Mouse (Mus musculus) embryonic facial prominence, embryonic 11.5 days (tissue): ENCODE results near the gene Etv6. TPM values are rescaled to one million over a fixed set of nuclear protein-coding genes. Genes with fewer than 3 reads are reported as not detected.
A peak's percentile ranks its signal among the peaks of the same experiment; 100 is the strongest.

Source experiments
- ATAC-seq: fragments of 200-750 bp; cut with Nextera tagmentation; replicated peaks from 2 replicates; pipeline ENCODE4 v1.8.0; 2017; ENCODE audit warnings: low read depth; ENCODE audit not compliant: insufficient number of reproducible peaks, low FRiP score, low TSS enrichment
- DNase-seq: peaks from one replicate; pipeline ENCODE4 v3.0.0-alpha.2; 2015; ENCODE audit warnings: low spot score
- H3K27ac ChIP-seq: fragments of 300-500 bp; sonication (generic); replicated peaks from 2 replicates; pipeline ENCODE4 v1.5.1; 2014; ENCODE audit warnings: mild to moderate bottlenecking, low read depth, low read length, control low read depth
- H3K27me3 ChIP-seq: fragments of 300-500 bp; sonication (generic); 2 replicates; pipeline ENCODE4 v1.6.1; 2014; ENCODE audit warnings: mild to moderate bottlenecking, low read length, moderate library complexity, mixed read lengths; ENCODE audit not compliant: control insufficient read depth, insufficient read depth
- H3K36me3 ChIP-seq: fragments of 300-500 bp; sonication (generic); replicated peaks from 2 replicates; pipeline ENCODE4 v1.6.1; 2014; ENCODE audit warnings: low read depth, mild to moderate bottlenecking, low read length, moderate library complexity, mixed read lengths; ENCODE audit not compliant: control insufficient read depth, insufficient read depth
- H3K4me1 ChIP-seq: fragments of 300-500 bp; sonication (generic); 2 replicates; pipeline ENCODE4 v1.6.1; 2014; ENCODE audit warnings: low read length, mixed read lengths; ENCODE audit not compliant: control insufficient read depth, insufficient read depth
- H3K4me2 ChIP-seq: fragments of 300-500 bp; sonication (generic); 2 replicates; pipeline ENCODE4 v1.6.1; 2014; ENCODE audit warnings: low read depth, mild to moderate bottlenecking, control low read depth, low read length, moderate library complexity
- H3K4me3 ChIP-seq: fragments of 300-500 bp; sonication (generic); 2 replicates; pipeline ENCODE4 v1.5.1; 2014; ENCODE audit warnings: low read depth, low read length, control low read depth
- H3K9ac ChIP-seq: fragments of 300-500 bp; sonication (generic); replicated peaks from 2 replicates; pipeline ENCODE4 v1.6.1; 2014; ENCODE audit warnings: mild to moderate bottlenecking, control low read depth, low read length
- H3K9me3 ChIP-seq: fragments of 300-500 bp; sonication (generic); replicated peaks from 2 replicates; pipeline ENCODE4 v1.6.1; 2016; ENCODE audit warnings: mild to moderate bottlenecking, low read length, inconsistent platforms, mixed read lengths; ENCODE audit not compliant: control insufficient read depth
- WGBS: fragments of 180-500 bp; shearing (Covaris S2); extraction: QIAGEN DNeasy Blood & Tissue Kit; methylation state at CpG from one replicate; pipeline ENCODE4 v1.1.7; 2014; 5-methylcytosine and 5-hydroxymethylcytosine counted together
- polyA plus RNA-seq: library from polyadenylated mRNA; unstranded; fragments of >200 nt; fragmentation: Nextera tagmentation; extraction: Ambion mirVana; gene quantifications from 2 replicates; pipeline ENCODE4 v1.2.1, GENCODE M21; 2014

The Etv6 gene
- polyA plus RNA-seq, 1 experiment from 2014 or later: 15.7 TPM

DNA sequence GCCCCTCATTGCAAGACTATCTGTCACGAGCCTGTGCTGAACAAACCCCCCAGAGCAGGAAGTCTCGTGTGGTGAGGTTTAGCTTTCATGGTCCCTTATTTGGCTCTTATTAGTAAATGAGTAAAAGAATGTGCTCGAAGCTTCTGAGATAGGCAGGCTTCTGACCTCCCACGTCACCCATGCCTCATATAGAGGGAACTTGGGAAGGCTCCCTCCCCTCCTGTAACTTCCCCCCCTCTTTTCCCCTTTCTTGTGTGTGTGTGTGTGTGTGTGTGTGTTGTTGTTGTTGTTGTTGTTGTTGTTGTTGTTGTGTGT is 54.8 kb downstream of the Etv6 start:
- DNase-seq (no peak), ATAC-seq (no peak)
- Histone ChIP-seq H3K36me3 (no peaks in the 10 kb centered on the region), H3K9ac (no peak overlapping the region), H3K4me1 (no peaks in the 10 kb centered on the region), H3K27me3 (no peaks in the 10 kb centered on the region), H3K4me2 (no peak overlapping the region), H3K9me3 (no peaks in the 10 kb centered on the region), H3K27ac (no peak overlapping the region), H3K4me3 (no peak overlapping the region)
- 64% methylated on average over 4 of the region's 4 CpGs for WGBS

DNA sequence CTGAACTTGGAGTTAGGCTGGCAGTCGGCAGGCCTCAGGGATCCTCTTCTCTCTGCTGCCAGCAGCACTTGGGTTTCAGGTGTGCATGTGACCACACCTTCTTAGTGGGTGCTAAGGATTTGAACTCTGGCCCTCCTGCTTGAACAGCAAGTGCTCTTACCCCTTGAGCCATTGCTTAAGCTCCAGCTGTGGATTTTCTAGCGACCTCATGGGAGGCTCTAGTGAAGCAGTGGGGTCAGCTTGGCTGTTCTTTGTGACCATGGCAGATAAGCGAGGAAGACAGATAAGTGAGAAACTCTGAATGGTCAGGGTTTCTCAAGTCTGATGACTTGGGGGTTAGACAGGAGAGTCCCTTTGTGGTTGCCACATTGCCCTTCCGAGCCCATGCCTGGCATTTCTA is 55.4 kb downstream of the Etv6 start:
- 89% methylated on average over 4 of the region's 4 CpGs for WGBS
- Histone ChIP-seq H3K9ac (no peak overlapping the region), H3K4me2 (no peak overlapping the region), H3K27ac (peak overlapping the region; percentile 41), H3K4me1 (no peaks in the 10 kb centered on the region), H3K36me3 (no peaks in the 10 kb centered on the region), H3K9me3 (no peaks in the 10 kb centered on the region), H3K27me3 (no peaks in the 10 kb centered on the region), H3K4me3 (no peak overlapping the region)
- ATAC-seq (no peak; the same call in 1 of the 2 replicates), DNase-seq (no peak)

DNA sequence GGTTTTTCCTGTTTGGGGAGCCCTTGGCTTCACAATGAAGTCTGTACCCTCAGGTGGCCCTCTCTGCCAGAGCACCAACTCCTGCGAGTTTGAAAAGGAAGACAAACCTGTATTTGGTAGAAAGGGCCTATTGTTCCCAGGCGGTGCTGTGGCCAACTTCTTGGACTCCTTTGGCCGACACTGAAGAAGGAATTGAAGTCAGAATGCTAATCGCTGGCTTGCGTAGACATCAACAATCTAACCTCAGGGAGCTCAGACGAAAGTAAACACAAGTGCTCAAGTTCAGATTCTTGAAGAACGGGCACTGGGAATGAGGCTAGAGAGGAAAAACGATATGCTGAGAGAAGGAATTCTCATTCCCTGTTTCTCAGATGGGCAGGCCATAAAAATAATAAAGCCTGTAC is 55.9 kb downstream of the Etv6 start:
- no peak for ATAC-seq
- Histone ChIP-seq H3K27me3 (no peaks in the 10 kb centered on the region), H3K4me3 (no peak overlapping the region), H3K27ac (peak overlapping the region; percentile 41), H3K4me1 (no peaks in the 10 kb centered on the region), H3K4me2 (no peak overlapping the region), H3K9ac (no peak overlapping the region), H3K9me3 (no peaks in the 10 kb centered on the region), H3K36me3 (no peaks in the 10 kb centered on the region)
- 49% methylated on average over 8 of the region's 8 CpGs for WGBS
- peak; percentile 31 for DNase-seq

DNA sequence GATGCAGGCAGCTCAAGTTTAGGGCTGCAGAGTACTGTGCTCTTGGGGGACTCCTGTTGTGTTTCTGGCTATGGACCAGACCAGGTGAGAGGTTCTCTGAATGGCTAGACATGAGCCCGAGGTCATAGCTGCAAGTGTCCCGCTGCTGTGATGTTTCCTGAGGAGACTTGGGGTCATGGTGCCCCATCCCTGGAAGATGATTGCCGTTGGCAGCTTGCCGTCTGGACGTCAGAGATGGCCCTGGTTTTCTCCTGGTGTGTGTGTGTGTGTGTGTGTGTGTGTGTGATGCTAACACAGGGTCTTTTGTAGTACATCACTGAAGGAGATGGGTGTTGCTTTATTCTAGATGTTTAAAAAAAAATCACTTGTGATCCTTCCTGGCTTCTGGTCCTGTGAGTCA is 58.6 kb downstream of the Etv6 start:
- DNase-seq: no peak
- no peaks in the 10 kb centered on the region for H3K36me3 ChIP-seq
- WGBS: 83% methylated on average over 5 of the region's 5 CpGs

DNA sequence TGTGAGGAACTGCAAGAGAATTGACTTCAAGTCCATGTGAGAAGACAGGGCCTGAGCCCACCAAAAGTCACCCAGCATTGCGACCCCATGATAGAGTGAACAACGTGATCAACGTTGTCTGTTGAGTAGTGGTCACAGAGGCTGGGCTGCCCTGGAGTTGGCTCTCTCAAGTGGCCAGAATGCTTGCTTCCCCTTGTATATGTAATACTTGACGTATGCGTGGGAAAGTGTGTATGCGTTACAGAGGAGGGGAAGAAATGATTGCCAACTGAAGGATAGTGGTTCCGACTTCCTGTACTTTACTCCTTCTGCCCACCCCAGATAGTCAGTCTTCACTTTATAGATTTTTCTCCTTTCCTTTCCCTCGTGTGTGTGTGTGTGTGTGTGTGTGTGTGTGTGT is 59.1 kb downstream of the Etv6 start:
- H3K9ac ChIP-seq: no peak overlapping the region
- 95% methylated on average over 7 of the region's 8 CpGs for WGBS
- no peak overlapping the region for H3K4me2 ChIP-seq
- ATAC-seq: no peak
- H3K27me3 ChIP-seq: no peaks in the 10 kb centered on the region
- no peak overlapping the region for H3K4me3 ChIP-seq
- no peaks in the 10 kb centered on the region for H3K4me1 ChIP-seq
- no peak for DNase-seq
- H3K27ac ChIP-seq: no peak overlapping the region
- H3K9me3 ChIP-seq: no peaks in the 10 kb centered on the region
- H3K36me3 ChIP-seq: no peaks in the 10 kb centered on the region

More for the DNA sequence above, 58.6 kb downstream of the Etv6 start:
- Histone ChIP-seq H3K4me2 (no peak overlapping the region), H3K27ac (no peak overlapping the region), H3K4me3 (no peak overlapping the region), H3K9me3 (no peaks in the 10 kb centered on the region), H3K9ac (no peak overlapping the region), H3K27me3 (no peaks in the 10 kb centered on the region), H3K4me1 (no peaks in the 10 kb centered on the region)
- no peak for ATAC-seq

DNA sequence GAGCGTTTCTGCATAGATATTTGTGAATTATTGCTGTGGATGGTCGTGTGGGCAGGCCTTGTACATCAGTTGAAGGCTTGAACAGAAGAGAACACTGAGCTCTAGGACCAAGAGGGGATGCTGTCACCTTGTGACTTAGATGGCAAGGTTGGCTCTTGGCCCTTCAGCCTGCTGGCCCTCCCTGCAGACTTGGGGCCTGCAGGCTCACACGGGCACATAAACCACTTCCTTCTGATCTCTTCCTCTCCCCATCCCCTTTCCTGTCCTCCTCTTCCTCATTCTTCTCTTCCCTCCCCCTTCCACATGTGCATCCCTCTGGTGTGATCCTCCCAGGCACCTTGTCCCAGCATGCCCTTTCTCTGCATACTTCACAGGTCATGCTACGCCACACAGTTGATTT is 60.1 kb downstream of the Etv6 start:
- Histone ChIP-seq H3K36me3 (no peaks in the 10 kb centered on the region), H3K27me3 (no peaks in the 10 kb centered on the region), H3K4me3 (no peak overlapping the region), H3K27ac (no peak overlapping the region), H3K4me1 (no peaks in the 10 kb centered on the region), H3K9ac (no peak overlapping the region), H3K4me2 (no peak overlapping the region), H3K9me3 (no peaks in the 10 kb centered on the region)
- ATAC-seq: no peak
- WGBS: 86% methylated on average over 4 of the region's 4 CpGs
- DNase-seq: no peak

DNA sequence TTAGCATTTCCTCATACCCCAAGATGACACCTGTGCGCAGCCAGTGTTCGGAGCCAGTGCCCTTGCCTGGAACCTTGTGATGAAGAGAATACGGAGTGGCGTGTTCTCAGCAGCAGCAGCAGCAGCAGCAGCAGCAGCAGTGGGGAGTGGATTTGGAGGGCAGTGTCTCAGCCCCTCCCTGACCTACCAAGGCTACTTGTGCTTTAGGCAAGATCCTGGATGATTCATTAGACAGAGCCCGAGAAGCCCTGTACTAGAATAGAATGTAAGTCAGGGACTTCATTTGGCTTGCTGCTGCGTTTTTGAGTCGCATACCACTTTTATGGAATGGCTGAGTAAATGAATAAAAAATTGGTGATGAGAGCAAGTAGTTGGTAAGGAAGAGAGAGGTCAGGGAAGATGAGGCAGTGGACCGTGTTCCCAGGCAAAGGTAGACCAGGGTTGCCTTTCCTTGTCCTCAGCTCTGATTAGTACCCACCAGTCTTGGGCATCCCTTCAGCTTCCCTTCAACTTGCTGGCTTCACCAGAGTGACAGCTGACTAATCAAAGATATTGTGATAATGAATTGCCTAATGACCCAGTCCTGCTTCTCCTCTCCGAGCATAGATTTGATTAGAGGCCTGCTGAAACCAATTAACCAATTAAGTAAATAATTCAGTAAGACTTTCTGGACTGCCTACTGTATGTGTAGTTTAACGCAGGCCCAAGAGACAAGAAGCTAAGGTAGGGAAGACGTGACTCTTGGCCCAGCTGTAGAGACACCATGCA is 64.7 kb downstream of the Etv6 start:
- Histone ChIP-seq H3K4me3 (no peak overlapping the region), H3K27me3 (no peaks in the 10 kb centered on the region), H3K4me2 (no peak overlapping the region), H3K4me1 (no peaks in the 10 kb centered on the region), H3K36me3 (no peaks in the 10 kb centered on the region), H3K9me3 (no peaks in the 10 kb centered on the region), H3K27ac (no peak overlapping the region), H3K9ac (no peak overlapping the region)
- WGBS: 87% methylated on average over 11 of the region's 11 CpGs
- ATAC-seq (no peak), DNase-seq (no peak)

DNA sequence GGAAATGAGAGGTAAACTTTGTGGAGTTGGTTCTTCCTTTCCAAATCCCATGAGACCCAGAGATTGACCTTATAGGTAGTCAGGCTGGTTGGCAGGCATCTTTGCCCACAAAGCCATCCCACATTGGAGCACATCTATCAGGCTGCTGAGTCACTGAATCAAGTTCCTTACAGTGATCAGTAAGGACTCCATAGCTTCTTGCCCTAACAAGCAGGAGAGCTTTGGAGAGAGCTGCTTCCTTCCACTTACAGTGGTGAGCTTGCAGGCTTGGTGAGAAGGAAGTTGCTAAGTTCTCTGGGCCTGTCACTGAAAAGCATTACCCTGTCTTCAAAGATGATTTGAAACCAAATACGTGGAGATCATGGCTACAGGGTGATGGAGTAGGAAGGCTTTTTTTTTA is 66.9 kb downstream of the Etv6 start:
- no peaks in the 10 kb centered on the region for H3K4me1 ChIP-seq
- H3K4me3 ChIP-seq: no peak overlapping the region
- no peak overlapping the region for H3K27ac ChIP-seq
- DNase-seq: no peak
- WGBS: 83% methylated on average over 1 of the region's 1 CpGs
- no peaks in the 10 kb centered on the region for H3K36me3 ChIP-seq
- H3K9me3 ChIP-seq: no peaks in the 10 kb centered on the region
- no peak for ATAC-seq
- H3K27me3 ChIP-seq: no peaks in the 10 kb centered on the region
- H3K4me2 ChIP-seq: no peak overlapping the region
- no peak overlapping the region for H3K9ac ChIP-seq
